Comparison of ENCODE assay signal across 11 mouse cellular contexts in the genomic region with DNA sequence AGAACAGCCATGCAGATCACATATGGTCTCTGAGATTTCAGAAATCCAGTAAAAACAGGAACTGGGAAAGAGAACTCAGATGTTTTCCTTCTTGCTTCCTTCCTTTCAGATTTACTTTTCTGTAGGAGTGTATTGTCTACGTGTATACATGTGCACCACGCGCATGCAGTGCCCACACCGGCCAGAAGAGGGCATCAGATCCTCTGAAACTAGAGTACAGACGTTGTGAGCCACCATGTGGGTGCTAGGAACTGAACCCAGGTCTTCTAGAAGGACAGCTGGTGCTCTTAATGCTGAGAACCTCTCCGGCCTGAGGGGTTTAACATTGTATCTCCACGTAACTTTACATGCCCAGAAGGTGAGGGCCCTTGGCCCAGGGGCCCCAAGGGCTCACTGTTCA. TPM values are rescaled to one million over a fixed set of nuclear protein-coding genes. Genes with fewer than 3 reads are reported as not detected.
DNase-seq lines count a peak whose midpoint lies in the region; TF ChIP-seq lines count a peak whose summit lies in the region.
"Had no signal": no experiment of that assay in that cellular context is flagged by ENCODE, and none has a peak within 500 bp of the region (broad histone marks: within the 10 kb centered on the region; RNA-seq: fewer than 3 reads in every experiment).

No protein-coding gene starts in this region.

- 93% methylated on average over 7 of the region's 7 CpGs for WGBS in lung, adult 2 months

- DNase-seq in heart, adult 11 months: peak; percentile 87
- no peak for DNase-seq in heart, adult 18-20 months
- DNase-seq in lung, adult 2 months: no peak
- DNase-seq in lung, postnatal 10 days: no peak
- peak; percentile 60 for DNase-seq in R1 (ENCODE audit: low read depth, low spot score)
- DNase-seq in naive thymus-derived CD4-positive, alpha-beta T cell, adult 2 months (ENCODE audit: low read depth): peak; percentile 33
- no peak for DNase-seq in right cerebral cortex, postnatal 10 days (ENCODE audit: low spot score in 2 of 2)
- no peak for DNase-seq in adrenal gland, postnatal 25 days
- DNase-seq: gastrocnemius, postnatal 36 days; kidney, adult 9 months; lung, adult 18-20 months had no signal

- no peak for TF ChIP-seq POLR2A in lung, adult 2 months (IDR thresholded peaks at IDR 0.05; ENCODE audit: borderline replicate concordance, extremely low read depth, low read depth, low read length)

- H3K4me1 ChIP-seq in lung, adult 2 months (ENCODE audit: control insufficient read depth, insufficient read depth, low read length): no peaks in the 10 kb centered on the region; the same call in 1 of the 2 replicates

- TF ChIP-seq CTCF in lung, adult 2 months (IDR thresholded peaks at IDR 0.05; ENCODE audit: insufficient read depth, low read length): peak; percentile 44

- H3K4me3 ChIP-seq in lung, adult 2 months (replicated peaks; ENCODE audit: extremely low read depth, low read depth, low read length): no peak overlapping the region

RNA-seq across cellular contexts. Expression of a gene that starts 9.0 kb away (rescaled TPM):
- 10 to 100 TPM; 53.9 to 58.2 TPM for total RNA-seq in heart, adult 18-20 months (2021)
- polyA plus RNA-seq in lung, adult 2 months (2012; rRNA removed): 44.8 and 48.8 TPM in 2 replicates
- total RNA-seq in adrenal gland, postnatal 25 days (2021): 103 and 108 TPM in 2 replicates

RNA-seq across cellular contexts. Expression of a gene that starts 18.9 kb away (rescaled TPM):
- under 1 TPM; 0.74 to 0.82 TPM for total RNA-seq in heart, adult 18-20 months (2021)
- polyA plus RNA-seq in lung, adult 2 months (2012; rRNA removed): 0.50 and 1.1 TPM in 2 replicates
- 4.1 and 5.6 TPM in 2 replicates for total RNA-seq in adrenal gland, postnatal 25 days (2021)

RNA-seq across cellular contexts. Expression of a gene that starts 42.8 kb away (rescaled TPM):
- total RNA-seq in heart, adult 18-20 months (2021): 10 to 100 TPM; 30.0 to 35.0 TPM
- polyA plus RNA-seq in lung, adult 2 months (2012; rRNA removed): 10.7 and 20.7 TPM in 2 replicates
- total RNA-seq in adrenal gland, postnatal 25 days (2021): 99.8 and 120 TPM in 2 replicates

RNA-seq across cellular contexts. Expression of a gene that starts 52.7 kb away (rescaled TPM):
- total RNA-seq in heart, adult 18-20 months (2021): 10 to 100 TPM; 29.7 to 36.4 TPM
- 24.3 and 28.2 TPM in 2 replicates for polyA plus RNA-seq in lung, adult 2 months (2012; rRNA removed)
- total RNA-seq in adrenal gland, postnatal 25 days (2021): 44.9 and 47.9 TPM in 2 replicates

Comparison
In these comparisons a context has a peak if more than half of its experiments do, and no peak if none do; other contexts are left out.
1. DNase-seq: peak in heart, adult 11 months (single experiment), R1 (single experiment) and naive thymus-derived CD4-positive, alpha-beta T cell, adult 2 months (single experiment); none in heart, adult 18-20 months (0 of 2), lung, adult 2 months (single experiment), lung, postnatal 10 days (single experiment), right cerebral cortex, postnatal 10 days (0 of 2) and adrenal gland, postnatal 25 days (single experiment).